Mouse (Mus musculus) bone marrow macrophage, adult 2 months (primary cell): ENCODE results near the gene Prkce.

Source experiments
- CTCF ChIP-seq: IDR thresholded peaks from 2 replicates; pipeline ENCODE4 v1.5.1; 2012; ENCODE audit warnings: low read depth, mild to moderate bottlenecking, low read length, moderate library complexity
- POLR2A ChIP-seq: IDR thresholded peaks from 2 replicates; pipeline ENCODE4 v1.6.1; 2012; ENCODE audit warnings: mild to moderate bottlenecking, low read depth, low read length, borderline replicate concordance

- no peak for TF ChIP-seq POLR2A
- no peak for TF ChIP-seq CTCF
Observed at GRCm38 (mm10) chr17:86330076-86330955, 162.7 kb downstream of the Prkce start.
